8 mouse cellular contexts compared by ENCODE assay signal in the genomic region with DNA sequence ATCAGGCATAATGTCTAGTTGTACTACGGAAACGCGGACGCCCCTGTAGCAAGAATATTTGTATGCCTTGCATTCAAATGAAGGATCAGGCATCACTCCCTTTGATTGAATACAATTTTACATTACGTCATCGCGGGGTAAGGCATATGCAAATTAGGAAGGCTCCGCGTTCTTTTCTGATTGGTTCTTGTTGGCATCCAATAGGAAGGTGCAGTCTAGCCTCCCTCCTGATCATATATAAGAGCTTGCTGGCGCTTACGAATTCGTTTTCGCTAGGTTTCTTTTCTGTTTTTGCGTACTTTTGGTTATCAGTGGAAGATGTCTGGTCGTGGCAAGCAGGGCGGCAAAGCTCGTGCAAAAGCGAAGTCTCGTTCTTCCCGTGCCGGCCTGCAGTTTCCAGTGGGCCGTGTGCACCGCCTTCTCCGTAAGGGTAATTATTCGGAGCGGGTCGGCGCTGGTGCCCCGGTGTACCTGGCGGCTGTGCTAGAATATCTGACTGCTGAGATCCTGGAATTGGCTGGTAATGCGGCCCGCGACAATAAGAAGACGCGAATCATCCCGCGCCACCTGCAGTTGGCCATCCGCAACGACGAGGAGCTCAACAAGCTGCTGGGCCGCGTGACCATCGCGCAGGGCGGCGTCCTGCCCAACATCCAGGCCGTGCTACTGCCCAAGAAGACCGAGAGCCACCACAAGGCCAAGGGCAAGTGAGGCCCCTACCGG. TPM values are rescaled to one million over a fixed set of nuclear protein-coding genes. Genes with fewer than 3 reads are reported as not detected.
DNase-seq lines count a peak whose midpoint lies in the region; ATAC-seq and TF ChIP-seq lines count a peak whose summit lies in the region.

A gene (plus strand): TSS at position 266 of the 723 bp plus-strand sequence.
A gene (plus strand): TSS at position 266 of the 723 bp plus-strand sequence.

- peak; percentile 93 for ATAC-seq in kidney, embryonic 14.5 days (ENCODE audit: low FRiP score, low TSS enrichment)
- peak; percentile 90 for ATAC-seq in limb, embryonic 15.5 days (ENCODE audit: insufficient number of reproducible peaks, low FRiP score, low TSS enrichment, low read depth)

- peak; percentile 78; the same call in 1 of the 2 replicates for TF ChIP-seq POLR2A in bone marrow macrophage, adult 2 months (IDR thresholded peaks at IDR 0.05; ENCODE audit: borderline replicate concordance, low read depth, low read length)
- TF ChIP-seq POLR2A in embryonic fibroblast, embryonic 13.5 days (IDR thresholded peaks at IDR 0.05; ENCODE audit: low read depth, low read length) = peak; percentile 100

- 0 out of 2 replicates have a peak, but pooled peaks cover 3% of the 10 kb centered on the region for H3K27me3 ChIP-seq in kidney, embryonic 14.5 days (ENCODE audit: control insufficient read depth, insufficient read depth, low read length)
- 0 out of 2 replicates have a peak, but pooled peaks cover 7% of the 10 kb centered on the region for H3K27me3 ChIP-seq in limb, embryonic 15.5 days

- peak within 1 kb of the TSS; percentile 85 for H3K4me3 ChIP-seq in bone marrow macrophage, adult 2 months (ENCODE audit: insufficient read depth, low read length)
- peak within 1 kb of the TSS; percentile 91 for H3K4me3 ChIP-seq in embryonic fibroblast, embryonic 13.5 days (ENCODE audit: insufficient read depth, low read length)
- peak within 1 kb of the TSS; percentile 56 for H3K4me3 ChIP-seq in kidney, embryonic 14.5 days (ENCODE audit: low read length)
- peak within 1 kb of the TSS; percentile 74 for H3K4me3 ChIP-seq in limb, embryonic 15.5 days

- H3K4me2 ChIP-seq in kidney, embryonic 14.5 days (replicated peaks; ENCODE audit: low read depth, low read length) = peak within 1 kb of the TSS; percentile 87
- peak within 1 kb of the TSS; percentile 91 for H3K4me2 ChIP-seq in limb, embryonic 15.5 days

- peak within 1 kb of the TSS; percentile 90 for H3K27ac ChIP-seq in bone marrow macrophage, adult 2 months (ENCODE audit: insufficient read depth, low read depth, low read length)
- H3K27ac ChIP-seq in embryonic fibroblast, embryonic 13.5 days (ENCODE audit: insufficient read depth, low read length) = peak within 1 kb of the TSS; percentile 82
- peak within 1 kb of the TSS; percentile 100 for H3K27ac ChIP-seq in kidney, embryonic 14.5 days (ENCODE audit: low read depth, low read length)
- peak within 1 kb of the TSS; percentile 98 for H3K27ac ChIP-seq in limb, embryonic 15.5 days

- WGBS in kidney, embryonic 14.5 days = under 1% methylated on average over 49 of the region's 49 CpGs
- under 1% methylated on average over 49 of the region's 49 CpGs for WGBS in limb, embryonic 15.5 days

- peaks cover 11% of the 10 kb centered on the region for H3K36me3 ChIP-seq in kidney, embryonic 14.5 days (ENCODE audit: control insufficient read depth, insufficient read depth, low read length)
- peaks cover 10% of the 10 kb centered on the region for H3K36me3 ChIP-seq in limb, embryonic 15.5 days

- TF ChIP-seq CTCF in bone marrow macrophage, adult 2 months (IDR thresholded peaks at IDR 0.05; ENCODE audit: low read depth, low read length) = 0 out of 2 replicates have a peak, but pooled peaks have one; percentile 19
- peak; percentile 39; the same call in 1 of the 2 replicates for TF ChIP-seq CTCF in embryonic fibroblast, embryonic 13.5 days (IDR thresholded peaks at IDR 0.05; ENCODE audit: borderline replicate concordance, insufficient read depth, low read length)

- peak within 1 kb of the TSS; percentile 93 for H3K9ac ChIP-seq in kidney, embryonic 14.5 days (ENCODE audit: low read depth, low read length)
- H3K9ac ChIP-seq in limb, embryonic 15.5 days = peak within 1 kb of the TSS; percentile 81

- H3K4me1 ChIP-seq in bone marrow macrophage, adult 2 months (ENCODE audit: control insufficient read depth, insufficient read depth, low read length) = peaks cover 31% of the 10 kb centered on the region
- H3K4me1 ChIP-seq in embryonic fibroblast, embryonic 13.5 days (ENCODE audit: control insufficient read depth, insufficient read depth, low read length) = 0 out of 2 replicates have a peak, but pooled peaks cover 6% of the 10 kb centered on the region
- H3K4me1 ChIP-seq in kidney, embryonic 14.5 days (ENCODE audit: control insufficient read depth, insufficient read depth, low read length) = peaks cover 21% of the 10 kb centered on the region; the same call in 1 of the 2 replicates
- peaks cover 30% of the 10 kb centered on the region for H3K4me1 ChIP-seq in limb, embryonic 15.5 days

- H3K9me3 ChIP-seq in kidney, embryonic 14.5 days (ENCODE audit: control insufficient read depth, low read length) = no peaks in the 10 kb centered on the region
- H3K9me3 ChIP-seq in limb, embryonic 15.5 days = no peaks in the 10 kb centered on the region

- DNase-seq in A20 (ENCODE audit: low read depth, low spot score) = peak; percentile 97
- peak; percentile 96 to 98 for DNase-seq in heart, adult 9 months (ENCODE audit: low spot score in 2 of 2)
- peak; percentile 66 to 80 for DNase-seq in monocyte, adult 2 months (ENCODE audit: low read depth in 1 of 2, low spot score in 2 of 2)
- peak; percentile 91 to 97 for DNase-seq in spleen, postnatal 36 days (ENCODE audit: low spot score in 2 of 2)

RNA-seq across cellular contexts. Expression of the first gene that starts in this region (rescaled TPM):
- polyA plus RNA-seq in bone marrow macrophage, adult 2 months (2012; ENCODE audit: insufficient read depth, insufficient read length, missing spikeins) = 32.0 and 37.9 TPM in 2 replicates
- polyA plus RNA-seq in embryonic fibroblast, embryonic 13.5 days (2011; ENCODE audit: insufficient read length, low read depth, missing spikeins) = 9.7 and 12.5 TPM in 2 replicates
- polyA plus RNA-seq in kidney, embryonic 14.5 days (2014; fragmentation: Nextera tagmentation; extraction: Ambion mirVana) = 31.8 and 32.7 TPM in 2 replicates
- 24.8 and 26.9 TPM in 2 replicates for polyA plus RNA-seq in limb, embryonic 15.5 days (2015; fragmentation: Nextera tagmentation; extraction: Ambion mirVana)

RNA-seq across cellular contexts. Expression of the second gene that starts in this region (rescaled TPM):
- polyA plus RNA-seq in bone marrow macrophage, adult 2 months (2012; ENCODE audit: insufficient read depth, insufficient read length, missing spikeins) = 0.28 TPM in 1 of 2 replicates, not detected in the other
- polyA plus RNA-seq in embryonic fibroblast, embryonic 13.5 days (2011; ENCODE audit: insufficient read length, low read depth, missing spikeins) = not detected in 2 replicates
- polyA plus RNA-seq in kidney, embryonic 14.5 days (2014; fragmentation: Nextera tagmentation; extraction: Ambion mirVana) = 0.63 and 0.65 TPM in 2 replicates
- polyA plus RNA-seq in limb, embryonic 15.5 days (2015; fragmentation: Nextera tagmentation; extraction: Ambion mirVana) = 0.60 and 0.62 TPM in 2 replicates

Comparison
In these comparisons a context has a peak if more than half of its experiments do, and no peak if none do; other contexts are left out.
1. Peak in every context shown above with its lines: DNase-seq, ATAC-seq, H3K4me3 ChIP-seq and H3K27ac ChIP-seq.